Mouse (Mus musculus) ovary, postnatal 10 days (tissue): Measurements from ENCODE around the gene Rab11fip4.

Experiments
- DNase-seq: peaks from one replicate; pipeline ENCODE4 v3.0.0; 2022; ENCODE audit warnings: low spot score

Gene Rab11fip4

DNA sequence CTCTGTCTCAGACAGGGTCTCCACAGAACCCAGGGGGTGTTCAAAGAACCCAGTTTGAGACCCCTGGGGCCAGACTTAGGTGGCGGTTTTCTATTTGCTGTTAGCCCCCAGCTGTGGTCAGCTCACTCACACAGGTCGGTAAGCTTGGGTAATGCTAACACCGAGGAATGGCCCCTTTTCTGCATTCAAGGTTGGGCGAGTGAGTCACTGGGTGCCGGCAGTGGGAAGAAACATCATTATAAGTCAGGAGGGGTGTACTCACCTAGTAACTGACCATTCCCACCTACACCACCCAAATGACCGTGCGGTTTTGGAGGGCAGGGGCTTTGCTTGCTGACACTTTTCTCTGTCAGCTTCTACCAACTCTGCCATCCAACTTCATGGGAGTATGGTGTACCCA, 64.6 kb downstream of the Rab11fip4 start:
- no peak for DNase-seq

- DNase-seq: no peak
These were observed 65.5 kb downstream of the Rab11fip4 start for GRCm38 (mm10) chr11:79656491-79656890.

- DNase-seq: no peak
These were observed 66.0 kb downstream of the Rab11fip4 start for GRCm38 (mm10) chr11:79657053-79657452.

GRCm38 (mm10) chr11:79658205-79658825, 67.3 kb downstream of the Rab11fip4 start:
- DNase-seq: no peak

GRCm38 (mm10) chr11:79660361-79661205, 69.6 kb downstream of the Rab11fip4 start:
- DNase-seq: peak; percentile 38

GRCm38 (mm10) chr11:79661877-79662545, 71.0 kb downstream of the Rab11fip4 start:
- DNase-seq: no peak

DNA sequence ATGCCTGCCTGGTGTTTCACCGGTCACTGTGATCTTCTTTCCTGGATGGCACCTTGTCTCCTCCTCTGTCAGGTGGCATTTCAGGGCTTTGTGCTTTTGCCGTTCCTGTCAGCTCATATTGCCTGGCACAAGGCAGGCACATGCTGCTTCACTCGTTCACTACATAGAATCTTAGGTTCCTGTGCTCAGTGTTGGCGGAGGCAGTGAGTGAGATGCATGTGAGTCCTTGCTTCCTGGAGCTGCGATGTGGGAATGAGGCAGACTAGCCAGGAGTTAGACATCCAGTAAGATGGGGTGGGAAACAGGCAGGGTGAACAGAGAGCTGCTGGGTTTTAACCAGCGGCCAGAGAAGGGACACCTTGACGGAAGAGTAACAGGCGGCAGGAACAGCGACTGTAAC, 72.1 kb downstream of the Rab11fip4 start:
- DNase-seq: no peak

- no peak for DNase-seq
These were observed 72.6 kb downstream of the Rab11fip4 start for GRCm38 (mm10) chr11:79663570-79663969.

DNA sequence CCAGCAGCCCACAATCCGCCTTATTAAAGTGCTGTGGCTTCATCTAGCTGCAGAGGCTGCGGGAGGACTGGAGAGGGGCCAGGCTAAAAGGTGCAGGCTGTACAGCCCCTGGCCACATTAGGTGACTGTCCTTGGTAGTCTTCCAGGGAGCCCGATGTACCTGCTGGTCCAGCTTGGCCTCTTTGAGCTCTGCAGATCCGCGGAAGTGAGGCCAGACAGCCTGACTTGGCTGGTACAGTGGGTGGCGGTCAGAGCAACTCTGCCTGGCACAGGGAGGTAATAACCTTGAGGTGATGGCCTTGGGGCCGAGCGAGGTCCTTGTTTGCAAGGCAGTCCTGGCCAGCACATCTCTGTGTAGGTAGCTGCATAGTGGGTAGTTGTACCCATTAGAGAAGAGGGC, 75.5 kb downstream of the Rab11fip4 start:
- DNase-seq: no peak

- no peak for DNase-seq
These were observed 78.2 kb downstream of the Rab11fip4 start for GRCm38 (mm10) chr11:79669210-79669609.

GRCm38 (mm10) chr11:79669947-79670346, 78.9 kb downstream of the Rab11fip4 start:
- DNase-seq: no peak

DNA sequence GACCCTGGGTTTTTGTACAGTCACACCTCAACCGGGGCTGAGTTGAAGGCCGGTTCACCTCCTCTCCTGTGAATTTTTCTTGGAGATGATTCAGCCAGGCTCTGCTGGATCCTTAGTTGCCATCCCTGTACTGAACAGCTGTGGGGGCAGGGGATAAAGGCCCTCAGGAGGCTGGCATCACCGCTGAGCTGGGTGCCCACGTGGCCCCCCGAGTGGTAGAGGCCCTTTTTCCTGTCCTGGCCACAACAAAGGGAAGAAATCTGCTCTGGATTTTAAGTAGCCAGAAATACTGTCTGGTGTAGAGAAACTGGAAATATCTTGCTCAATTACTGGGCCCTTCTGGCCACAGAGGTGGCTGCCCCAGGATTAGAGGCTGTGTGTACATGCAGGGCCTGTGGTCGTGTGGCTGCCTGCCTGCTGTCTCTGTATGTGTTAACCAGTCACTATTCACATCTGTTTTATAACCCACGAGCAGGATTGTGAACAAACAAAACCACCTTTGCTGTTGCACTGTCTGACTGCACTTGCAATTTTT, 79.5 kb downstream of the Rab11fip4 start:
- no peak for DNase-seq

GRCm38 (mm10) chr11:79671668-79672281, 80.8 kb downstream of the Rab11fip4 start:
- no peak for DNase-seq

DNA sequence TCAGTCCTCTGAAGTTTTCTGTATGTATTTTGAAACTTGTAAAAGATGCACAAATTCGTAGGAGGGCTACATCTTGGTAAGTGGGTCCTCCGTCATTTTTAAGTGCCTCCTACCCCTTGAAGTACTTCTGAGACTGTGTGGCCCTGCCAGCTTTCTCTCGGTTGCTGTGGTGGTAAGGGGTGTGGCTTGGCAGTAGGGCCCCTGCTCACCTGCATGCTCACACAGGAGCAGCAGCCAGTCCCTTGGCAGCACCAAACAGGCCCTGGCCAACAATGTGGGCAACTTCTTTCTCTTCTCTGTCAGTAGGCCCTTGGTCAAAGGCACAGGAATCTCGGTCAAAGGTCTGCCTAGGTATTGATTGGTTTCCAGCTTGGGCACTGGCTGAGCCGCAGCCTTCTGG, 82.1 kb downstream of the Rab11fip4 start:
- DNase-seq: no peak

GRCm38 (mm10) chr11:79673717-79674116, 82.7 kb downstream of the Rab11fip4 start:
- DNase-seq: no peak

- DNase-seq: no peak
These were observed 83.2 kb downstream of the Rab11fip4 start for GRCm38 (mm10) chr11:79674231-79674630.

DNA sequence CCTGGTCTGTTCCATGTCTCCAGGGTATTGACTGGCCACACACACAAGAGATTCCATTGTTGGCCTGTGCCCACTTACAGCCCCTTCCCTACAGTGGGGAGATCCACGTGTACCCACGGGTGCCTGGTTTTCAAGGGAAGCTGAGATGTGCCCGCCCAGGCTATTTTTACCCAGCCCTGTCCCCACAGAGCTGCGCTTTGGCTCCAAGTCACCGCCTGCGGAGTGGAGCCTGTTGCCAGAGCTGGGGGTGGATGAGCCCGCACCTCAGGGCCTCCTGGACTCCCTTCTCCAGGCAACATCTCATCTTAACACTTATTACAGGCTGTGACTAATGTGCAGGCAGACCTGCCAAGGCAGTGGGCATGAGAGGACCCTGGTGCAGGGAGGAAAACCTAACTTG, 83.6 kb downstream of the Rab11fip4 start:
- DNase-seq: no peak

DNA sequence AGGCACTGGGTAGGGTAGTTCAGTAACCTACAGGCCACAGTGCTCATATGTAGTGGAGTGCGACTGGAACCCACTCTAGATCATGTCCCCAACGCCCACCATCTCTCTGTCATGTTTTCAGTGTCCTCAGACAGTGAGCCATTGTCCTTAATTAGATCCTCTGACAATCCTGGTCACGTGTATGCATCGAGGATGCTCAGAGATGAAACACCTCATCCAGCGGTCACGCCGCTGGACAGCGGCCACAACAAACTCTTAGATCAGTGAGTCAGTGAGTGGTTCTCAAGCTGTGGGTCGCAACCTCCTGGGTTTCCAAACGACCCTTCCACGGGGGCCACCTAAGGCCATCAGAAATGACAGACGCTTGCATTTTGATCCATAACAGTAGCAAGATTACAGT, 84.3 kb downstream of the Rab11fip4 start:
- DNase-seq: no peak

GRCm38 (mm10) chr11:79675994-79676393, 85.0 kb downstream of the Rab11fip4 start:
- no peak for DNase-seq

- DNase-seq: no peak
These were observed 85.5 kb downstream of the Rab11fip4 start for GRCm38 (mm10) chr11:79676483-79676967.

DNA sequence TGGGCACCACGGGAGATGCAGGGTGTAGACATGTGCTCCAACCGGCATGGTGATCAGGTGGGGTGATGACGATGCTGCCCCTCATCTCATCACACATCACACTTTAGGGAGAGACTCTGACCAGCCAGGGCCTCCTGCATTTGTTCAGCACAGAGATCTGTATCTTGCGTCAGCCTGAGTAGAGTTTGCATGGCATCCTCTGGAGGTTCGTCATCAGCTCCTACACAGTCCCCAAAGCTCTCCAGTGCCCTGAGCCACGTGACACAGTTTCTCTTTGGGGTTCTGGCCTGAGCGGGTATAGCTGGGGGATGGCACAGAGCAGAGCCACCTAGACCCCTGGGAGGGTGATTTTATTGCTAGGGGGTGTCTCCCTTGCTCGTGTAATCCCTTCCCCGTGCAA, 86.4 kb downstream of the Rab11fip4 start:
- no peak for DNase-seq
